Mouse (Mus musculus): ENCODE data around the gene Il17f. TPM values are rescaled to one million over a fixed set of nuclear protein-coding genes. Genes with fewer than 3 reads are reported as not detected.
"Not testable (repeated sequence)": the region's sequence is repeated elsewhere in the genome, so short reads cannot be mapped to it uniquely, and the experiment has no call there.

Gene Il17f
- polyA plus RNA-seq (2011; ENCODE audit: insufficient read depth, insufficient read length, low replicate concordance, missing spikeins), result not detected in 2 replicates

DNA sequence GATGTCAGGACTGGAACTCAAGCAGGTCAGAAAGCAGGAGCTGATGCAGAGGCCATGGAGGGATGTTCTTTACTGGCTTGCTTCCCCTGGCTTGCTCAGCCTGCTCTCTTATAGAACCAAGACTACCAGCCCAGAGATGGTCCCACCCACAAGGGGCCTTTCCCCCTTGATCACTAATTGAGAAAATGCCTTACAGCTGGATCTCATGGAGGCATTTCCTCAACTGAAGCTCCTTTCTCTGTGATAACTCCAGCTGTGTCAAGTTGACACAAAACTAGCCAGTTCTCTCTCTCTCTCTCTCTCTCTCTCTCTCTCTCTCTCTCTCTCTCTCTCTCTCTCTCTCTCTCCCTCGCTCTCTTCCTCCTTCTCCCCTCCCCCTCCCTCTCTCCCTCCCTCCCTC, at the start of gene Il17f:
Gene Il17f, minus strand, starts transcription at position 101 of the 400 bp plus-strand sequence.
- H3K27ac ChIP-seq (ENCODE audit: control insufficient read depth, insufficient read depth, low read depth, low read length, poor library complexity); H3K4me3 ChIP-seq (replicated peaks; ENCODE audit: control insufficient read depth, low read depth, low read length); H3K4me1 ChIP-seq (ENCODE audit: control insufficient read depth, insufficient read depth, low read length): not testable (repeated sequence)
- 60% methylated on average over 1 of the region's 1 CpGs for WGBS

DNA sequence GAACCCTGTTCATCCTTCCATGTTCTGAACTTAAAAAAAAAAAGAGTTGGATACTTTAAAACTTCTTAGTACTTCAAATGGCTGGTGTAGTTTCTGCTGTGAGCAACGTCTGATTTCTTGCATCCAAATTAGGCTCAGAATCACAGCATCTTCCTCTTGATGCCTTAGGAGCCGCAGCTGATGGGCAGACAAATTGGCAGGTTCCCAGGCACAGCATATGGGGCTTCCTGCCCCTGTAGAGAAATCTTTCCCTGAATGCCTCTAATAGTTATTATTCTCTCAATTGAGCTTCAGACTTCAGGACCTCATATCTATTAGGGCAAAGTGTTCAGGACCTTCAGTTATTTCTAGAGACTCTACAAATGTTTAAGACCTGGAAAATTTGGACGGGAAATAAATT, 49.5 kb upstream of the Il17f start:
- Histone ChIP-seq H3K27ac (ENCODE audit: control insufficient read depth, insufficient read depth, low read depth, low read length, poor library complexity) (no peak overlapping the region), H3K4me1 (ENCODE audit: control insufficient read depth, insufficient read depth, low read length) (no peaks in the 10 kb centered on the region), H3K4me3 (replicated peaks; ENCODE audit: control insufficient read depth, low read depth, low read length) (no peak overlapping the region)
- WGBS, result 50% methylated on average over 3 of the region's 3 CpGs
- TF ChIP-seq CTCF (IDR thresholded peaks at IDR 0.05; ENCODE audit: control insufficient read depth, insufficient read depth, low read length), result no peak
- no peak for TF ChIP-seq POLR2A (IDR thresholded peaks at IDR 0.05; ENCODE audit: borderline replicate concordance, control insufficient read depth, low read depth, low read length)

DNA sequence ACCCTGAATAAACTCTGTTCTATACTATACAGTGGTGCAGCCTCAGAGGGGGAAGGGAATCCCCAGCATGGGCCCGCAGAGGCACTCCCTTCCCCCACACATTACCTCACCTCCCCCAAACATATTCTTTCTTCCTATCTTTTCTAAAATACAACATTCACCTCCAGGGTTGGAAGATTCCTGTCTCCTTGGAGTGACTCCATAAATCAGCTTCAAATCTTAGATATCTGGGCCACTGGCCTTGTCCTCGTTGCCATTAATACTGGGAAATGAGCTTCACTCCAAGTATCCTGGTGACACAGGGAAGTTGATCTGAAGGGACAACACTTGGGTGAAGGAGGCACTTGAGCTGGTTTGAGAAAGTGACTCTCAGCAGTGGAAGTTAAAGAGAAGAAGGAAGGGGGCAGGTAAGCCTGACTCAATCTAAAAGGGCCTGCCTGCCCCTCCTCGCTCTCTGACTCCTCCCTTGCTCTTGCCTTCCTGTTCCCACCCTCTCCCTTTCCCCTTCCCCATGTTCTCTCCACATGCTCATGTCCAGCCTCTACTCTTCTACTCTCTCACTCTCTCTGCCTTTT, 46.2 kb upstream of the Il17f start:
- Histone ChIP-seq H3K4me1 (ENCODE audit: control insufficient read depth, insufficient read depth, low read length) (no peaks in the 10 kb centered on the region), H3K4me3 (replicated peaks; ENCODE audit: control insufficient read depth, low read depth, low read length) (no peak overlapping the region), H3K27ac (ENCODE audit: control insufficient read depth, insufficient read depth, low read depth, low read length, poor library complexity) (no peak overlapping the region)
- TF ChIP-seq POLR2A (IDR thresholded peaks at IDR 0.05; ENCODE audit: borderline replicate concordance, control insufficient read depth, low read depth, low read length), result no peak
- TF ChIP-seq CTCF (IDR thresholded peaks at IDR 0.05; ENCODE audit: control insufficient read depth, insufficient read depth, low read length), result no peak
- 77% methylated on average over 3 of the region's 3 CpGs for WGBS

DNA sequence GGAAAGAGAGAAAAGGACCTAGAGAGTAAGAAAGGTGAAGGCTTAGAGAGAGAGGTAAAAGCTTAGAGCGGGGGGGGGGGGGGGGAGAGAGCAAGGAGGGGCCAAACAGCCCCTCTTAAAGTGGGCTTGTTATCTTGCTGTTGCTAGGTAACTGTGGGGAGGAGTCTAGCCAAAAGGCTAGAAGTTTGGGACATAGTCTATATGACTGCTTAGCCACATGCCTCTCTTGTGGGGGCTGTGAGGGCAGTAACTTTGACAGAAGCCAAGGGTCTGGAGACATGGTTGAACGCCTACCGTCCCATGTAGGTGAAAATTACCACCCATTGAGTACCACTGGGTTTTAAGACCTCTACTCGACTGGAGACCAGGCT, 42.7 kb upstream of the Il17f start:
- TF ChIP-seq POLR2A (IDR thresholded peaks at IDR 0.05; ENCODE audit: borderline replicate concordance, control insufficient read depth, low read depth, low read length), result no peak
- TF ChIP-seq CTCF (IDR thresholded peaks at IDR 0.05; ENCODE audit: control insufficient read depth, insufficient read depth, low read length), result no peak
- no peak overlapping the region for H3K27ac ChIP-seq (ENCODE audit: control insufficient read depth, insufficient read depth, low read depth, low read length, poor library complexity)
- H3K4me3 ChIP-seq (replicated peaks; ENCODE audit: control insufficient read depth, low read depth, low read length), result no peak overlapping the region
- 83% methylated on average over 4 of the region's 4 CpGs for WGBS
- no peaks in the 10 kb centered on the region; the same call in 1 of the 2 replicates for H3K4me1 ChIP-seq (ENCODE audit: control insufficient read depth, insufficient read depth, low read length)

DNA sequence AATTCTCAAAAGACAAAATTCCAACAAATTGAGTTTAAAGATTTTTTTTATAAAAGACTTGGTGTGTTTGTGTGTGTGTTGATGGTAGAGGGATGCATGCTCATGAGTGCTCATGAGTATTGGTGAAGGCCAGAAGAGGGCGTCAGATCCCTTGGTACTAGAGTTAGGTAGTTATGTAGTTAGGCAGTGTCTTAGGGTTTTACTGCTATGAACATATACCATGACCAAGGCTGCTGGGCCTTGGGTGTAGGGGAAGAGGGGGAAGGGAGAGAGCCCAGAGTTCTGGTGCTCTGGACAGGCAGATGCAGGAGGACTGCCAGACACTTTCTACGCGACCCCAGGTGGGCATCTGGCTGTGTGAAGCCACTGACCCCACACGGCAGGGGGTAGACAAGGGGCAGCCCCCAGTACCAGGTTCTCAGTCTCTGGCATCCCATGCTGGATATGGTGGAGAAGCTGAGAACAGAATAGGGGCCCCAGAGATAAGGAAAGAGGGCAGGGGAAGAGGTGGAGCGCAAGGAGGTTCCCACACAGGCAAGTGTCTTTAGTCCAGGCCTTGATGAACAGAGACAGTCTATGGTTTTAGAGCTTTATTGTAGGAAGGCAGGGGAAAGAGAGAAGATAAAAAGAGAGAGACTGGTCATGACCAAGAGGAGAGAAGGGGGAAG, 42.2 kb upstream of the Il17f start:
- H3K4me1 ChIP-seq (ENCODE audit: control insufficient read depth, insufficient read depth, low read length), result no peaks in the 10 kb centered on the region; the same call in 1 of the 2 replicates
- no peak for TF ChIP-seq POLR2A (IDR thresholded peaks at IDR 0.05; ENCODE audit: borderline replicate concordance, control insufficient read depth, low read depth, low read length)
- WGBS, result 77% methylated on average over 5 of the region's 5 CpGs
- H3K27ac ChIP-seq (ENCODE audit: control insufficient read depth, insufficient read depth, low read depth, low read length, poor library complexity), result no peak overlapping the region
- no peak overlapping the region for H3K4me3 ChIP-seq (replicated peaks; ENCODE audit: control insufficient read depth, low read depth, low read length)

DNA sequence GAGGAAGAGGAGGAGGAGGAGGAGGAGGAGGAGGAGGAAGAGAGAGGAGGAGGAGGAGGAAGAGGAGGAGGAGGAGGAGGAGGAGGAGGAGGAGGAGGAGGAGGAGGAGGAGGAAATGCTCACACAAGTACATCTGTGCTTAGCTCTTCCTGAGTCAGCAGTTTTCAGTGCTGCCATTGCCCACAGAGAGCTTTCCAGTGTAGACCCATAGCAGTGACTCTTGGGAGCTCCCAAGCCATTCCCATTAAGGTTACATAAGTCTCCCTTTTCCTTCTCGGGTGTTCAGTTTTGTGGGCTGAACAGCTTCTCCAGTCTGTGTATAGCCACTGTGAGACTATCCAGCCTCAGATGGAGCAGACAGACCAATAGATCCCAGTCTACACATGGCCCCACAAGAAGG, 40.1 kb upstream of the Il17f start:
- 64% methylated on average over 1 of the region's 1 CpGs for WGBS
- H3K4me3 ChIP-seq (replicated peaks; ENCODE audit: control insufficient read depth, low read depth, low read length), result no peak overlapping the region
- H3K4me1 ChIP-seq (ENCODE audit: control insufficient read depth, insufficient read depth, low read length), result no peaks in the 10 kb centered on the region; the same call in 1 of the 2 replicates
- no peak overlapping the region for H3K27ac ChIP-seq (ENCODE audit: control insufficient read depth, insufficient read depth, low read depth, low read length, poor library complexity)
- TF ChIP-seq POLR2A (IDR thresholded peaks at IDR 0.05; ENCODE audit: borderline replicate concordance, control insufficient read depth, low read depth, low read length) (no peak), CTCF (IDR thresholded peaks at IDR 0.05; ENCODE audit: control insufficient read depth, insufficient read depth, low read length) (no peak)

DNA sequence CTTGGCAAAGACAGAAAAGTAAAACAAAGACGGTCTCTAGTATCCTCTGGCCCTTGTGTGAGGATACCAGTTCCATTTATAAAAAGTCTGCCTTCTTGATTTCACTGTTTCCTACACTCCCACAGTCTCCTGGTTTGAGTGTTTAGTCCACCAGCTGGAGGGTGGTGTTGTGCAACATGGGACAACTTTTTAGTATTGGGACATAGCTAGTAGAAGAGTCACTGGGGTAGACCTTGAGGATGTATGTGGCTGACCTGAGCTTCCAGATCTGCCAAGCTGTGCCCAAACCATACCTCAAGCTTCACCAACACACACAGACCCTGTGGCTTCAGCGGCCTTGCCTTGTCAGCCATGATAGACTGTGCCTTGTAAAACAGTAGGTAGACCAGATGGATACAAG, 37.6 kb upstream of the Il17f start:
- TF ChIP-seq CTCF (IDR thresholded peaks at IDR 0.05; ENCODE audit: control insufficient read depth, insufficient read depth, low read length), result no peak
- Histone ChIP-seq H3K27ac (ENCODE audit: control insufficient read depth, insufficient read depth, low read depth, low read length, poor library complexity) (no peak overlapping the region), H3K4me1 (ENCODE audit: control insufficient read depth, insufficient read depth, low read length) (no peaks in the 10 kb centered on the region; the same call in 1 of the 2 replicates), H3K4me3 (replicated peaks; ENCODE audit: control insufficient read depth, low read depth, low read length) (no peak overlapping the region)
- WGBS, result 79% methylated on average over 2 of the region's 2 CpGs

DNA sequence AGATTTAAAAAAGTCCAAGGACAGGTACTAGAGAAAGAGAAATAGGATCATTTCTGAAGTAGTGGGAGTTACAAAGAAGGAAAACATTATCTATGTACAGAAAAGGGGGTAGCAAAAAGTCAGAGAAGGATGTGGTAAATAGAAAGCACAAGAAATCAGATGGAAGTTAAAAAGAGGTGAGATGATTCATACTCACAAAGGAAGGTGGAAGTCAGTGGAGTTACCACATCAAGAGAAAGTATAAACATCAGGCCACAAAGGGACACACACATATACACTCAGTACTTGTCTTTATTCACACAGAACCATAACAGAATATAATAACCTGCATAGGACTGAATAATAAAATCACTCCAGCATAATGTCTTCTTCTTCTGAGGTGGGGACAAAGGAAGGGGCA, 34.6 kb upstream of the Il17f start:
- Histone ChIP-seq H3K4me3 (replicated peaks; ENCODE audit: control insufficient read depth, low read depth, low read length) (no peak overlapping the region), H3K4me1 (ENCODE audit: control insufficient read depth, insufficient read depth, low read length) (no peaks in the 10 kb centered on the region; the same call in 1 of the 2 replicates), H3K27ac (ENCODE audit: control insufficient read depth, insufficient read depth, low read depth, low read length, poor library complexity) (no peak overlapping the region)
- TF ChIP-seq POLR2A (IDR thresholded peaks at IDR 0.05; ENCODE audit: borderline replicate concordance, control insufficient read depth, low read depth, low read length), result no peak
- no peak for TF ChIP-seq CTCF (IDR thresholded peaks at IDR 0.05; ENCODE audit: control insufficient read depth, insufficient read depth, low read length)

DNA sequence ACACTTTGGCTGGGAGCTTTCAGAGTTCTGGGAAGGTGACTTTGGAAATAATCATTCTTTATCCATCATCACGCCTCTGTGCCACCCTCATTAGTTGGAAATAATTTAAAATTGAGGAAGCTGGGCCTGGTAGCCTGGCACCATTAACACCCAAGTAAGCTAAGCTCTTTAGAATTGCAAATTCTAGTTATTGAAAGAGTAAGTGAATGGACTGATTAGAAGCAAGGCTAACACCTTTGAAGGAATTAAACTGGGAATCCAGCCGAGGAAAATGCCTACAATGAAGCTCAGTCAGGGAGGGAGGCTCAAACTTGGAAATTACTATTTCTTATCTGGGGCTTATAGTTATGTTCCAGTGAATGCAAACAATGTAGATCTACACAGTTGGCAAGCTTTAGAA, 33.5 kb upstream of the Il17f start:
- Histone ChIP-seq H3K4me1 (ENCODE audit: control insufficient read depth, insufficient read depth, low read length) (no peaks in the 10 kb centered on the region; the same call in 1 of the 2 replicates), H3K4me3 (replicated peaks; ENCODE audit: control insufficient read depth, low read depth, low read length) (no peak overlapping the region), H3K27ac (ENCODE audit: control insufficient read depth, insufficient read depth, low read depth, low read length, poor library complexity) (no peak overlapping the region)
- WGBS, result 79% methylated on average over 2 of the region's 2 CpGs
- TF ChIP-seq POLR2A (IDR thresholded peaks at IDR 0.05; ENCODE audit: borderline replicate concordance, control insufficient read depth, low read depth, low read length) (no peak), CTCF (IDR thresholded peaks at IDR 0.05; ENCODE audit: control insufficient read depth, insufficient read depth, low read length) (no peak)

Measured in bone marrow, adult 2 months (tissue).